Mouse (Mus musculus) hindbrain, postnatal 0 days (tissue): ENCODE results near the gene Pex6. TPM values are rescaled to one million over a fixed set of nuclear protein-coding genes. Genes with fewer than 3 reads are reported as not detected.

Experiments used
- ATAC-seq: fragments of 200-750 bp; cut with Nextera tagmentation; 2 replicates; pipeline ENCODE4 v1.8.0; 2017; ENCODE audit warnings: mild to moderate bottlenecking, moderate TSS enrichment, moderate library complexity
- DNase-seq: peaks from one replicate; pipeline ENCODE4 v3.0.0-alpha.2; 2015; ENCODE audit warnings: low spot score
- H3K27ac ChIP-seq: fragments of 300-500 bp; sonication (generic); 2 replicates; pipeline ENCODE4 v1.5.1; 2014; ENCODE audit warnings: mild to moderate bottlenecking
- H3K27me3 ChIP-seq: fragments of 300-500 bp; sonication (generic); 2 replicates; pipeline ENCODE4 v1.6.1; 2014; ENCODE audit warnings: low read length, mixed read lengths; ENCODE audit not compliant: insufficient read depth
- H3K36me3 ChIP-seq: fragments of 300-500 bp; sonication (generic); 2 replicates; pipeline ENCODE4 v1.6.1; 2014; ENCODE audit warnings: low read length, mixed read lengths; ENCODE audit not compliant: insufficient read depth
- H3K4me1 ChIP-seq: fragments of 300-500 bp; sonication (generic); 2 replicates; pipeline ENCODE4 v1.6.1; 2014; ENCODE audit warnings: antibody characterized with exemption, low read length, mixed read lengths; ENCODE audit not compliant: insufficient read depth
- H3K4me2 ChIP-seq: fragments of 300-500 bp; sonication (generic); 2 replicates; pipeline ENCODE4 v1.6.1; 2014; ENCODE audit warnings: low read depth, mild to moderate bottlenecking, low read length, moderate library complexity, mixed read lengths
- H3K4me3 ChIP-seq: fragments of 300-500 bp; sonication (generic); 2 replicates; pipeline ENCODE4 v1.5.1; 2014; ENCODE audit warnings: low read length
- H3K9ac ChIP-seq: fragments of 300-500 bp; sonication (generic); replicated peaks from 2 replicates; pipeline ENCODE4 v1.6.1; 2014; ENCODE audit warnings: mild to moderate bottlenecking, low read length, moderate library complexity, mixed read lengths
- H3K9me3 ChIP-seq: fragments of 300-500 bp; sonication (generic); 2 replicates; pipeline ENCODE4 v1.6.1; 2016; ENCODE audit warnings: low read length, mixed read lengths
- CTCF ChIP-seq: IDR thresholded peaks from 2 replicates; pipeline ENCODE4 v1.5.1; 2016; ENCODE audit warnings: antibody characterized with exemption, control low read depth, low read depth
- WGBS: fragments of 180-500 bp; shearing (Covaris S2); extraction: QIAGEN DNeasy Blood & Tissue Kit; methylation state at CpG from one replicate; pipeline ENCODE4 v1.1.7; 2014; 5-methylcytosine and 5-hydroxymethylcytosine counted together
- polyA plus RNA-seq: library from polyadenylated mRNA; unstranded; fragments of >200 nt; fragmentation: Nextera tagmentation; extraction: Ambion mirVana; gene quantifications from 2 replicates; pipeline ENCODE4 v1.2.1, GENCODE M21; 2015
- total RNA-seq: library from RNA; depleted of rRNA; stranded (reverse); fragments of >200 nt; gene quantifications from 2 replicates; pipeline ENCODE4 v1.2.3, GENCODE M21; 2014; rRNA removed

The Pex6 gene
- total and polyA plus RNA-seq, 2 experiments from 2014 or later: 18.1 to 41.7 TPM

DNA sequence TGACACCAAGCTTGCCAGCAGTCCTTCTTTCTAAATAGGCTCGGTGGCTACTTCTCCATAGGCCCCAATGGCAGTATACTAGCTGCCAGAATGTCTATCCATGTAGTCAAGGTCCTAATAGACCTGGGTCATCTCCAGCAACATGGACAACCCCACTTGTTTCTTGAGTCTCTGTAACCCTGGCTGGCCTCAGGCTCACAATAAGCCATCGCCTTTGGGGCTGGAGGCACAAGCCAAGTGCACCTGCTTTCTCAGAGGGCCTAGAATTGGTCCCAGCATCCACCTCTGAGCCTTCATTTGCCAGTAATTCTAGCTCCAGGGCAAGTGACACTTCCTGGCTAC lies 62.8 kb downstream of the Pex6 start:
- no peaks in the 10 kb centered on the region for H3K9me3 ChIP-seq
- TF ChIP-seq CTCF: no peak
- no peak for ATAC-seq
- H3K27me3 ChIP-seq: no peaks in the 10 kb centered on the region
- 25% methylated on average over 2 of the region's 2 CpGs for WGBS
- H3K4me2 ChIP-seq: no peak overlapping the region
- no peak overlapping the region for H3K9ac ChIP-seq
- H3K36me3 ChIP-seq: peaks cover 41% of the 10 kb centered on the region
- peak overlapping the region; percentile 45; the same call in 1 of the 2 replicates for H3K27ac ChIP-seq
- H3K4me1 ChIP-seq: no peaks in the 10 kb centered on the region; the same call in 1 of the 2 replicates
- no peak for DNase-seq
- no peak overlapping the region for H3K4me3 ChIP-seq

- no peak for TF ChIP-seq CTCF
- 96% methylated on average over 9 of the region's 9 CpGs for WGBS
- Histone ChIP-seq H3K36me3 (peaks cover 49% of the 10 kb centered on the region), H3K27ac (no peak overlapping the region), H3K9ac (no peak overlapping the region), H3K4me1 (no peaks in the 10 kb centered on the region; the same call in 1 of the 2 replicates), H3K27me3 (no peaks in the 10 kb centered on the region), H3K4me3 (no peak overlapping the region), H3K4me2 (no peak overlapping the region), H3K9me3 (no peaks in the 10 kb centered on the region)
- ATAC-seq (no peak), DNase-seq (no peak)
Measured at GRCm38 (mm10) chr17:46775070-46775469, 63.8 kb downstream of the Pex6 start.

Other genes starting within 250 kb of the Pex6 start
- 46.5 and 53.4 TPM in 2 replicates for gene Ttbk1, start 223.8 kb upstream of the Pex6 start, total RNA-seq
- gene Ttbk1, start 223.8 kb upstream of the Pex6 start, polyA plus RNA-seq: 6.3 and 6.5 TPM in 2 replicates
- gene Dnph1, start 214.8 kb upstream of the Pex6 start, total RNA-seq: 8.9 and 9.9 TPM in 2 replicates
- 19.2 and 23.4 TPM in 2 replicates for gene Dnph1, start 214.8 kb upstream of the Pex6 start, polyA plus RNA-seq
- gene Cul9, start 165.1 kb upstream of the Pex6 start, total RNA-seq: 55.3 and 58.2 TPM in 2 replicates
- gene Cul9, start 165.1 kb upstream of the Pex6 start, polyA plus RNA-seq: 12.2 and 14.4 TPM in 2 replicates
- gene Srf, start 155.3 kb upstream of the Pex6 start, total RNA-seq: 67.0 and 67.3 TPM in 2 replicates
- gene Srf, start 155.3 kb upstream of the Pex6 start, polyA plus RNA-seq: 3.0 and 3.8 TPM in 2 replicates
- 77.6 and 79.3 TPM in 2 replicates for gene Ptk7, start 82.0 kb upstream of the Pex6 start, total RNA-seq
- gene Ptk7, start 82.0 kb upstream of the Pex6 start, polyA plus RNA-seq: 24.5 and 25.1 TPM in 2 replicates
- 25.1 and 32.1 TPM in 2 replicates for gene Klc4, start 65.4 kb upstream of the Pex6 start, total RNA-seq
- gene Klc4, start 65.4 kb upstream of the Pex6 start, polyA plus RNA-seq: 23.0 and 24.0 TPM in 2 replicates
- 55.4 and 67.2 TPM in 2 replicates for gene Mrpl2, start 65.2 kb upstream of the Pex6 start, total RNA-seq
- gene Mrpl2, start 65.2 kb upstream of the Pex6 start, polyA plus RNA-seq: 90.2 and 95.5 TPM in 2 replicates
- 92.2 and 108 TPM in 2 replicates for gene Cul7, start 61.1 kb upstream of the Pex6 start, total RNA-seq
- 24.9 and 26.8 TPM in 2 replicates for gene Cul7, start 61.1 kb upstream of the Pex6 start, polyA plus RNA-seq
- gene Rrp36, start 37.1 kb upstream of the Pex6 start, total RNA-seq: 26.6 and 32.7 TPM in 2 replicates
- 56.5 and 59.1 TPM in 2 replicates for gene Rrp36, start 37.1 kb upstream of the Pex6 start, polyA plus RNA-seq
- 135 and 146 TPM in 2 replicates for gene Mea1, start 32.7 kb upstream of the Pex6 start, total RNA-seq
- 312 and 325 TPM in 2 replicates for gene Mea1, start 32.7 kb upstream of the Pex6 start, polyA plus RNA-seq
- gene Klhdc3, start 30.5 kb upstream of the Pex6 start, total RNA-seq: 91.5 and 98.3 TPM in 2 replicates
- 172 and 179 TPM in 2 replicates for gene Klhdc3, start 30.5 kb upstream of the Pex6 start, polyA plus RNA-seq
- 103 and 129 TPM in 2 replicates for gene Ppp2r5d, start 6.4 kb upstream of the Pex6 start, total RNA-seq
- gene Ppp2r5d, start 6.4 kb upstream of the Pex6 start, polyA plus RNA-seq: 79.4 and 89.6 TPM in 2 replicates
- 0.25 and 1.2 TPM in 2 replicates for gene Gnmt, start 17.7 kb downstream of the Pex6 start, total RNA-seq
- gene Gnmt, start 17.7 kb downstream of the Pex6 start, polyA plus RNA-seq: 5.6 and 6.4 TPM in 2 replicates
- gene Cnpy3, start 40.8 kb downstream of the Pex6 start, total RNA-seq: 79.1 and 88.9 TPM in 2 replicates
- gene Cnpy3, start 40.8 kb downstream of the Pex6 start, polyA plus RNA-seq: 70.9 and 72.4 TPM in 2 replicates
- not detected in 2 replicates for gene Ptcra, start 52.2 kb downstream of the Pex6 start, total RNA-seq
- 0.11 and 0.42 TPM in 2 replicates for gene Ptcra, start 52.2 kb downstream of the Pex6 start, polyA plus RNA-seq
- gene 2310039H08Rik, start 61.2 kb downstream of the Pex6 start, total RNA-seq: 44.9 and 46.4 TPM in 2 replicates
- 64.7 TPM in 2 replicates for gene 2310039H08Rik, start 61.2 kb downstream of the Pex6 start, polyA plus RNA-seq
- 39.4 and 39.8 TPM in 2 replicates for gene Rpl7l1, start 71.2 kb downstream of the Pex6 start, total RNA-seq
- gene Rpl7l1, start 71.2 kb downstream of the Pex6 start, polyA plus RNA-seq: 72.1 and 80.0 TPM in 2 replicates
- 22.9 and 23.1 TPM in 2 replicates for gene Bicral, start 147.0 kb downstream of the Pex6 start, total RNA-seq
- gene Bicral, start 147.0 kb downstream of the Pex6 start, polyA plus RNA-seq: 5.1 and 5.2 TPM in 2 replicates
- gene Tbcc, start 179.2 kb downstream of the Pex6 start, total RNA-seq: 41.8 and 61.5 TPM in 2 replicates
- 50.7 and 54.5 TPM in 2 replicates for gene Tbcc, start 179.2 kb downstream of the Pex6 start, polyA plus RNA-seq
- gene Prph2, start 199.0 kb downstream of the Pex6 start, total RNA-seq: not detected in 2 replicates
- 0.05 TPM in 1 of 2 replicates, not detected in the other for gene Prph2, start 199.0 kb downstream of the Pex6 start, polyA plus RNA-seq